Mouse (Mus musculus) cerebellum, adult 2 months (tissue): ENCODE measurements around the gene Pax5.

Source experiments
- CTCF ChIP-seq: fragments of 200-500 bp; IDR thresholded peaks from 2 replicates; pipeline ENCODE4 v1.5.1; 2011; ENCODE audit warnings: low read depth, mild to moderate bottlenecking, control low read depth, low read length, moderate library complexity, borderline replicate concordance; ENCODE audit not compliant: insufficient read depth
- POLR2A ChIP-seq: fragments of 200-500 bp; IDR thresholded peaks from 2 replicates; pipeline ENCODE4 v1.6.1; 2011; ENCODE audit warnings: low read length, control low read depth, borderline replicate concordance; ENCODE audit not compliant: insufficient read depth

GRCm38 (mm10) chr4:44709740-44710700, at the start of gene Pax5:
- TF ChIP-seq POLR2A = no peak
- no peak for TF ChIP-seq CTCF
